ENCODE assay signal across 29 mouse cellular contexts in the genomic region with DNA sequence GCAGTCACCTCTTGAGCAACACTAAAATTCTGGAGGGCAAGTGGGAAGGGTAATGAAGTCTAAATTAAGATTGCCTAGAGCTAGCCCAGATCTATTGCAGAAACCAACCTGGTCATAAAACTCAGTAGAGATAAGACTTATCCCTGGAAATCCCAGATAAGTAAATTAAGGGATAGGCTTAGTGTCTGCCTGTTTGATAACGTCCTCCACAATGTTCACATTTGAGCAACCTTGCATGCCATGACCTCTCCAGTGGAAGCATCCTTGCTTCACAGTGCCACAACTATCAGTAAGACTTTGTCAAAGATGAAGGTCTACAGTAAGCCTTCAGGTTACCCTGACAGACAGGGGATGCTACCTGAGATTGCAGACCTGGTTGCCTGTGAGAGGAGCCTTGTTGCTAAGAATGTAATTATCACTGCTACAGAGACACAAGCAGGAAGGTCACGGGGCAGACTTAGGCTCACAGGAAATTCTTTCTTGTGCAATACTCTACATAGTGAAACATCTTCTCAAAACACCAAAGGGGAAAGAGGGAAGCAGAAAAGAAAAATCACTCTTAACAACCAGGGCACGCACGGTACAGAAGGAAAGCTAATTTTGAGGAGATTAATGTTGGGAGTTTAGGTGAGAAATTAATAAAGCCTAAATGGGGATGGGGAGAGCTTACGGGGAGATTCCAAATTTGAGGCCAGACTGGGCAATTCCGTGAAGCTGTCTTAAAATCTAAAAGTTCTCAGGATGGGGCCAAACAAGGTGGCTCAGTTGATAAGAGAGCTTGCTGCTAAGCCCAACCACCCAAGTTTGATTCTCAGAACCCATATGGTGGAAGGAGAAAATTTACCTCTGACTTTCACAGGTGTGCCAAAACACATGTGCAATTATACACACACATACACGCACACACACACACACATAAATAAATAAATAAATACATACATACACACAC. TPM values are rescaled to one million over a fixed set of nuclear protein-coding genes. Genes with fewer than 3 reads are reported as not detected.
DNase-seq lines count a peak whose midpoint lies in the region; ATAC-seq and TF ChIP-seq lines count a peak whose summit lies in the region.
"Had no signal": no experiment of that assay in that cellular context is flagged by ENCODE, and none has a peak within 500 bp of the region (broad histone marks: within the 10 kb centered on the region; RNA-seq: fewer than 3 reads in every experiment).

No protein-coding gene starts in this region.

- H3K4me3 ChIP-seq in liver, embryonic 11.5 days (ENCODE audit: low read depth, low read length), result no peak overlapping the region
- H3K4me3 ChIP-seq in liver, postnatal 0 days (ENCODE audit: low read depth, low read length), result no peak overlapping the region
- no peak overlapping the region for H3K4me3 ChIP-seq in limb, embryonic 10.5 days
- H3K4me3 ChIP-seq: embryonic facial prominence, embryonic 10.5 days; embryonic facial prominence, embryonic 15.5 days; forebrain, embryonic 12.5 days; hindbrain, embryonic 10.5 days; hindbrain, embryonic 15.5 days; left cerebral cortex, adult 2 months; midbrain, embryonic 13.5 days; neural tube, embryonic 13.5 days had no signal

- CTCF ChIA-PET in Patski (lab: Charles Lee), result interaction anchor here (0.7 to 1.0 kb wide), 2 partner anchors 8 to 26 kb away, joined by 3 read pairs; no protein-coding TSS in a partner anchor

- H3K27ac ChIP-seq in liver, embryonic 11.5 days (ENCODE audit: low read depth, low read length), result no peak overlapping the region
- H3K27ac ChIP-seq in liver, postnatal 0 days (ENCODE audit: low read depth), result no peak overlapping the region
- H3K27ac ChIP-seq in limb, embryonic 10.5 days, result no peak overlapping the region
- H3K27ac ChIP-seq: embryonic facial prominence, embryonic 10.5 days; embryonic facial prominence, embryonic 15.5 days; forebrain, embryonic 12.5 days; hindbrain, embryonic 10.5 days; hindbrain, embryonic 15.5 days; left cerebral cortex, adult 2 months; midbrain, embryonic 13.5 days; neural tube, embryonic 13.5 days had no signal

- H3K9ac ChIP-seq in liver, embryonic 11.5 days (ENCODE audit: low read depth, low read length), result no peak overlapping the region
- H3K9ac ChIP-seq in liver, postnatal 0 days (replicated peaks), result no peak overlapping the region
- H3K9ac ChIP-seq: embryonic facial prominence, embryonic 15.5 days; forebrain, embryonic 12.5 days; hindbrain, embryonic 15.5 days; midbrain, embryonic 13.5 days; neural tube, embryonic 13.5 days had no signal

- DNase-seq in liver, embryonic 11.5 days (ENCODE audit: low spot score), result no peak
- DNase-seq in liver, postnatal 0 days, result no peak
- DNase-seq in Patski (ENCODE audit: low read depth, low spot score), result no peak
- DNase-seq in embryo, embryonic 11 days, result no peak
- no peak for DNase-seq in limb, embryonic 10.5 days (ENCODE audit: low spot score)
- DNase-seq: adrenal gland, adult 2 months; adrenal gland, postnatal 36 days; cerebellum, adult 11-12 months; cerebellum, postnatal 10 days; gastrocnemius, postnatal 10 days; heart, postnatal 14 days; kidney, adult 11 months; kidney, postnatal 14 days; layer of hippocampus, adult 9-11 months; lung, adult 18-20 months; lung, postnatal 10 days; right cerebral cortex, postnatal 14 days had no signal

- H3K36me3 ChIP-seq in liver, embryonic 11.5 days (ENCODE audit: control insufficient read depth, insufficient read depth, low read length), result no peaks in the 10 kb centered on the region
- H3K36me3 ChIP-seq in liver, postnatal 0 days (replicated peaks; ENCODE audit: insufficient read depth, low read length), result no peaks in the 10 kb centered on the region
- no peaks in the 10 kb centered on the region for H3K36me3 ChIP-seq in limb, embryonic 10.5 days
- H3K36me3 ChIP-seq: embryonic facial prominence, embryonic 10.5 days; embryonic facial prominence, embryonic 15.5 days; forebrain, embryonic 12.5 days; hindbrain, embryonic 10.5 days; hindbrain, embryonic 15.5 days; midbrain, embryonic 13.5 days; neural tube, embryonic 13.5 days had no signal

- POLR2A ChIA-PET in Patski (lab: Charles Lee), result no interaction called here

- TF ChIP-seq EP300 in liver, postnatal 0 days (IDR thresholded peaks at IDR 0.05; ENCODE audit: low read depth), result no peak

- H3K9me3 ChIP-seq in liver, embryonic 11.5 days (ENCODE audit: control insufficient read depth, low read length), result no peaks in the 10 kb centered on the region
- no peaks in the 10 kb centered on the region for H3K9me3 ChIP-seq in liver, postnatal 0 days (ENCODE audit: low read length)
- H3K9me3 ChIP-seq in limb, embryonic 10.5 days (replicated peaks), result no peaks in the 10 kb centered on the region
- H3K9me3 ChIP-seq: embryonic facial prominence, embryonic 10.5 days; embryonic facial prominence, embryonic 15.5 days; forebrain, embryonic 12.5 days; hindbrain, embryonic 10.5 days; hindbrain, embryonic 15.5 days; midbrain, embryonic 13.5 days; neural tube, embryonic 13.5 days had no signal

- ATAC-seq in liver, embryonic 11.5 days (replicated peaks; ENCODE audit: low FRiP score), result peak; percentile 71
- ATAC-seq in liver, postnatal 0 days, result no peak
- ATAC-seq in Patski, result peak; percentile 35
- ATAC-seq in common myeloid progenitor, adult 5-6 weeks (replicated peaks; ENCODE audit: low read depth, poor library complexity, severe bottlenecking), result 0 out of 2 replicates have a peak, but pooled peaks have one; percentile 45
- peak; percentile 86 for ATAC-seq in megakaryocyte progenitor cell, adult 5-6 weeks (replicated peaks; ENCODE audit: poor library complexity)
- ATAC-seq: activated CD4-positive, CD25-positive, alpha-beta regulatory T cell, adult 4 months; inflammation-experienced regulatory T-cells, adult 6 months; midbrain, embryonic 13.5 days had no signal

- WGBS in liver, embryonic 11.5 days, result 56% methylated on average over 7 of the region's 7 CpGs
- 53% methylated on average over 7 of the region's 7 CpGs for WGBS in liver, postnatal 0 days (ENCODE audit: insufficient replicate concordance)
- WGBS in limb, embryonic 10.5 days, result 85% methylated on average over 7 of the region's 7 CpGs

- in situ Hi-C loops in Patski (cut with MboI; ENCODE audit: low pct_unique_long_range_greater_than_20kb), result loop anchor here (5.0 kb wide), 1 partner anchor 91 kb away; no protein-coding TSS in a partner anchor

- no peak overlapping the region for H3K4me2 ChIP-seq in liver, embryonic 11.5 days
- H3K4me2 ChIP-seq in liver, postnatal 0 days (ENCODE audit: low read depth, low read length), result no peak overlapping the region
- H3K4me2 ChIP-seq: embryonic facial prominence, embryonic 15.5 days; forebrain, embryonic 12.5 days; hindbrain, embryonic 15.5 days; midbrain, embryonic 13.5 days; neural tube, embryonic 13.5 days had no signal

- no peaks in the 10 kb centered on the region; the same call in 1 of the 2 replicates for H3K4me1 ChIP-seq in liver, embryonic 11.5 days (replicated peaks; ENCODE audit: control insufficient read depth, insufficient read depth, low read length)
- H3K4me1 ChIP-seq in liver, postnatal 0 days (ENCODE audit: insufficient read depth), result no peaks in the 10 kb centered on the region
- H3K4me1 ChIP-seq in limb, embryonic 10.5 days, result no peaks in the 10 kb centered on the region
- H3K4me1 ChIP-seq: embryonic facial prominence, embryonic 10.5 days; embryonic facial prominence, embryonic 15.5 days; forebrain, embryonic 12.5 days; hindbrain, embryonic 10.5 days; hindbrain, embryonic 15.5 days; midbrain, embryonic 13.5 days; neural tube, embryonic 13.5 days had no signal

- no peak for TF ChIP-seq CTCF in liver, postnatal 0 days (IDR thresholded peaks at IDR 0.05; ENCODE audit: low read depth)
- TF ChIP-seq CTCF in Patski (IDR thresholded peaks at IDR 0.05), result no peak

- no peaks in the 10 kb centered on the region for H3K27me3 ChIP-seq in liver, embryonic 11.5 days (replicated peaks; ENCODE audit: control insufficient read depth, insufficient read depth, low read length)
- H3K27me3 ChIP-seq in liver, postnatal 0 days (ENCODE audit: insufficient read depth, low read length), result no peaks in the 10 kb centered on the region
- H3K27me3 ChIP-seq in Patski, result peaks cover 6% of the 10 kb centered on the region
- no peaks in the 10 kb centered on the region for H3K27me3 ChIP-seq in limb, embryonic 10.5 days (ENCODE audit: low read depth, poor library complexity, severe bottlenecking)
- H3K27me3 ChIP-seq: embryonic facial prominence, embryonic 15.5 days; forebrain, embryonic 12.5 days; hindbrain, embryonic 15.5 days; midbrain, embryonic 13.5 days; neural tube, embryonic 13.5 days had no signal

RNA-seq across cellular contexts. Expression of a gene that starts 56.9 kb away (rescaled TPM):
- 0.70 and 1.1 TPM in 2 replicates for polyA plus RNA-seq in liver, embryonic 11.5 days (2014; fragmentation: Nextera tagmentation; extraction: Ambion mirVana)
- polyA plus RNA-seq in liver, postnatal 0 days (2015; fragmentation: Nextera tagmentation; extraction: Ambion mirVana), result 1.2 and 1.4 TPM in 2 replicates
- polyA plus RNA-seq in Patski (2021), result 7.7 TPM
- 7.1 and 7.8 TPM in 2 replicates for total RNA-seq in common myeloid progenitor, adult 5-6 weeks (2017)
- total RNA-seq in megakaryocyte progenitor cell, adult 5-6 weeks (2015), result 2.1 and 3.2 TPM in 2 replicates
- total RNA-seq in megakaryocyte progenitor cell, adult 5-6 weeks (2017), result 1.3 and 5.2 TPM in 2 replicates
- 1.1 and 1.9 TPM in 2 replicates for polyA plus RNA-seq in limb, embryonic 10.5 days (2016; fragmentation: Nextera tagmentation; extraction: Ambion mirVana)
